Mouse (Mus musculus): ENCODE results near the gene Cnnm4. TPM values are rescaled to one million over a fixed set of nuclear protein-coding genes. Genes with fewer than 3 reads are reported as not detected.
"Not testable (repeated sequence)": the region's sequence is repeated elsewhere in the genome, so short reads cannot be mapped to it uniquely, and the experiment has no call there.

Cnnm4 gene
- polyA plus RNA-seq, 1 experiment, result 0.27 TPM

DNA sequence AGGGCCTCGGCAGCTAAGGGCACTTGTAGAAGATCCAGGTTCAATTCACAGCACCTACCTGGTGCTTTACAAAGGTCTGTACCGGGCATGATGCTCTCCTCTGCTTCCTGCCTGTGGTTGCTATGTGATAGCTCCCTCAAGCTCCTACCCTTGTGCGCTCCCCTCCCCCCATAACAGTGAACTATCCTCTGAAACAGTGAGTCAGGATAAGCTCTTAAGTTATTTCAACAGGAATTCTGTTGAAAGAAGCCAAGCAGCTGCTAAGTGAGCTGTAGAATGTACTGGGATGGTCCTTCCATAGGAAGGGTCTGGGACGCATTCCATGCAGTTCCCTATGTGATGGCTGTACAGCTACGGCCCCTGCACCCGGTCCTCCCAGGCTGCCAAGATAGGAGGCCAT lies 62.1 kb downstream of the Cnnm4 start:
- Histone ChIP-seq H3K36me3 (ENCODE audit: control insufficient read depth) (peaks cover 18% of the 10 kb centered on the region), H3K4me1 (ENCODE audit: control insufficient read depth) (peaks cover 2% of the 10 kb centered on the region; the same call in 1 of the 2 replicates), H3K27me3 (ENCODE audit: control insufficient read depth) (no peaks in the 10 kb centered on the region), H3K4me3 (replicated peaks) (no peak overlapping the region), H3K9me3 (ENCODE audit: control insufficient read depth, low read length) (no peaks in the 10 kb centered on the region)
- TF ChIP-seq TAL1 (IDR thresholded peaks at IDR 0.05; ENCODE audit: low read length) (no peak), GATA1 (IDR thresholded peaks at IDR 0.05; ENCODE audit: low read length) (no peak)

DNA sequence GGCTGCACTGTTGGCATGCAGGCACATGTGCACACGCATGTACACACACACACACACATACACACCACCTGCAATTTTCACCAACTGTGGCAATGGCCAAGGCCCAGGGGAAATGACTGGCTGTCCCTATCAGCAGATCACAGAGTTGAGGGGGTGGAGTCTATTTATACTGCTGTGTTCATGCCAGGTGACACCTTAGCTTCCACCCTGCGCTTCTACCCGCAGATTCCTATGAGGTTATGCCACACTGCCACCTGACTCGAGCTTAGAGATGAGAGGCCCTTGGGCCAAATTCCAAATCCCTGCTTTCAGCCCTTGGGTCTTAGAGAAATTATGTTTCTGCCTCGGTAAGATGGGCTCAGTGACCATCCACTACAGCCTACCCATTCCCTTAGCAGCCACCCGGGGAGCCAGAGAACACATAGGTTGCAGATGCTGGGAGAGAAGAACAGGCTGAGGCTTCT lies 63.2 kb downstream of the Cnnm4 start:
- Histone ChIP-seq H3K27me3 (ENCODE audit: control insufficient read depth) (no peaks in the 10 kb centered on the region), H3K4me1 (ENCODE audit: control insufficient read depth) (peaks cover 2% of the 10 kb centered on the region; the same call in 1 of the 2 replicates), H3K9me3 (ENCODE audit: control insufficient read depth, low read length) (no peaks in the 10 kb centered on the region), H3K4me3 (replicated peaks) (no peak overlapping the region), H3K36me3 (ENCODE audit: control insufficient read depth) (peaks cover 24% of the 10 kb centered on the region)
- no peak for TF ChIP-seq GATA1 (IDR thresholded peaks at IDR 0.05; ENCODE audit: low read length)
- no peak for TF ChIP-seq TAL1 (IDR thresholded peaks at IDR 0.05; ENCODE audit: low read length)

DNA sequence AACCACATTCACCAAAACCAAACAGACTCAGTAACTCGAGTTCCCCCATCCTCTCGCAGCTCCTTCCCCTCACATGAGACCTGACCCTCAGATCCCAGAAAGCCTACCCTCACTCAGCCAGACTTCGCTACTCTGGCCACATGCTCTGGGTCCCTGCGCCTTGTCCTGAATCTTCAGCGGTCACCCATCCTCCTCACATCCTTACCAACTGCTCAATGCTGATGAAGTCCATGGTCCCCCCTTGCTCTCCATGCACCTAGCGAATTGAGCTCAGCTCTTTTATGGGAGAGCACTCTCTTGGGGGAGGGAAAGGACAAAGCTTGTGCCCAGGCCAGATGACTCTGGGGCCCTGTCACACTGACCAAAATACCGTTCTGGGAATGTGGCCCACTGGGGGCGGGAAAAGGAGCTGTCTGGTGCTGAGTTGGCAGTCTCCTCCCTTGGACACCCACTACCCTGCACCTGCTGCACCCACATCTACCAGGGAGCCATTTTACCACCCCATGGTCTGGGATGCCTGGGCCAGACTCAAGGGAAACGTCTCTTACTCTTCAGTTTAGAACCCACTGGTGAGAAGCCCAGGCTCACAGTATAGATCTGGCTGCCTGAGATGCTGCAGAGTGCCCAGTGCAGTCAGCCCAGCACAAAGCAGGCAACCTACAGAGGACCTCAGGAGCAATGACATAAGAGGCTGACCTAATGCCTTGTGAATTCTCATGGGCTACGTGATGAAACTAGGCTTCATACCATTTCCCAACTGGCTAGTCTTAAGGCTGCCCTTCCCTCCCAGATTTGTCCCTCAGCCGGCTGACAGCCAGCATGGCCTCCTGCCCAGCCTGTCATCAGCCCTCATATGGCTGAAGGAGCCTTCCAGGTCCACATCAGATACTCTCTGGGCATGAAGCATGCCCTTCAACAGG lies 64.3 kb downstream of the Cnnm4 start:
- peaks cover 2% of the 10 kb centered on the region; the same call in 1 of the 2 replicates for H3K4me1 ChIP-seq (ENCODE audit: control insufficient read depth)
- H3K27me3 ChIP-seq (ENCODE audit: control insufficient read depth), result no peaks in the 10 kb centered on the region
- H3K9me3 ChIP-seq (ENCODE audit: control insufficient read depth, low read length), result no peaks in the 10 kb centered on the region
- peaks cover 27% of the 10 kb centered on the region for H3K36me3 ChIP-seq (ENCODE audit: control insufficient read depth)
- no peak for TF ChIP-seq GATA1 (IDR thresholded peaks at IDR 0.05; ENCODE audit: low read length)
- TF ChIP-seq TAL1 (IDR thresholded peaks at IDR 0.05; ENCODE audit: low read length), result no peak
- H3K4me3 ChIP-seq (replicated peaks), result no peak overlapping the region

DNA sequence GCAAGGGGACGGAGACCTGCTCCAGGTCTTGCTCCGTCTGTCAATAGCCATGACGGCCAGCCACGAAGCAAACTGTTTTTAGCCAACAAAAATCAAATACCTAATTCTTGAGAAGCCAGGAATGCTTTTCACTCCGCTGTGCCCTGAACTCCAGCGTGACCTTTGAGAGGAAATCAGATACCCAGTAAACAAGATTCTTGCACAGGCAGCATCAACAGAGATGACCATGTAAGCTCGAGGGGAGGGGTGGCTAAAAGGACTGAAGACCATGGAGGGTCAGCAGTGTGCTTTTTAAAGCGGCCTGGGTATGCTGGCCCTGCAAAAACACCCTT lies 64.9 kb downstream of the Cnnm4 start:
- Histone ChIP-seq H3K36me3 (ENCODE audit: control insufficient read depth) (peaks cover 25% of the 10 kb centered on the region), H3K27me3 (ENCODE audit: control insufficient read depth) (no peaks in the 10 kb centered on the region)

DNA sequence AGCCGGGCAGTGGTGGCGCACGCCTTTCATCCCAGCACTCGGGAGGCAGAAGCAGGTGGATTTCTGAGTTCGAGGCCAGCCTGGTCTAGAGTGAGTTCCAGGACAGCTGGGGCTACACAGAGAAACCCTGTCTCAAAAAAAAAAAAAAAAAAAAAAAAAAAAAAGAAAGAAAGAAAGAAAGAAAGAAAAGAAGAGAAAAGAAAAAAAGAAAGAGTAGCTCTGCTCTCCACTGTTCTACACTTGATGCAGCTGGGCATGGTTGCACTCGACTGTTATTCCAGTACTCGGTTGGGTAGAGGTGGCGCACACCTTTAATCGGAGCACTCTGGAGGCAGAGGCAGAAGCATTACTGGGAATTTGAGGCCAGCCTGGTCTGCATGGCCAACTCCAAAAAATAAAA lies 65.4 kb downstream of the Cnnm4 start, which contains the start of gene Ankrd23:
Gene Ankrd23, minus strand, starts transcription at position 101 of the 400 bp plus-strand sequence.
- H3K27me3 ChIP-seq (ENCODE audit: control insufficient read depth); H3K9me3 ChIP-seq (ENCODE audit: control insufficient read depth, low read length); H3K4me1 ChIP-seq (ENCODE audit: control insufficient read depth); H3K4me3 ChIP-seq (replicated peaks): not testable (repeated sequence)
- H3K36me3 ChIP-seq (ENCODE audit: control insufficient read depth), result peaks cover 25% of the 10 kb centered on the region

More for the DNA sequence above, 64.9 kb downstream of the Cnnm4 start:
- H3K4me1 ChIP-seq (ENCODE audit: control insufficient read depth), result peaks cover 2% of the 10 kb centered on the region; the same call in 1 of the 2 replicates
- H3K9me3 ChIP-seq (ENCODE audit: control insufficient read depth, low read length), result no peaks in the 10 kb centered on the region
- H3K4me3 ChIP-seq (replicated peaks), result no peak overlapping the region
- TF ChIP-seq GATA1 (IDR thresholded peaks at IDR 0.05; ENCODE audit: low read length) (no peak), TAL1 (IDR thresholded peaks at IDR 0.05; ENCODE audit: low read length) (no peak)

GRCm38 (mm10) chr1:36538727-36539126 lies 67.3 kb downstream of the Cnnm4 start:
- TF ChIP-seq TAL1 (IDR thresholded peaks at IDR 0.05; ENCODE audit: low read length), result no peak
- TF ChIP-seq GATA1 (IDR thresholded peaks at IDR 0.05; ENCODE audit: low read length), result no peak
- no peak overlapping the region for H3K4me3 ChIP-seq (replicated peaks)
- H3K27me3 ChIP-seq (ENCODE audit: control insufficient read depth), result no peaks in the 10 kb centered on the region
- H3K9me3 ChIP-seq (ENCODE audit: control insufficient read depth, low read length), result no peaks in the 10 kb centered on the region
- peaks cover 2% of the 10 kb centered on the region; the same call in 1 of the 2 replicates for H3K4me1 ChIP-seq (ENCODE audit: control insufficient read depth)
- peaks cover 27% of the 10 kb centered on the region for H3K36me3 ChIP-seq (ENCODE audit: control insufficient read depth)

- TF ChIP-seq GATA1 (IDR thresholded peaks at IDR 0.05; ENCODE audit: low read length) (no peak), TAL1 (IDR thresholded peaks at IDR 0.05; ENCODE audit: low read length) (no peak)
- peaks cover 27% of the 10 kb centered on the region for H3K36me3 ChIP-seq (ENCODE audit: control insufficient read depth)
- H3K4me1 ChIP-seq (ENCODE audit: control insufficient read depth), result peaks cover 2% of the 10 kb centered on the region; the same call in 1 of the 2 replicates
- H3K27me3 ChIP-seq (ENCODE audit: control insufficient read depth), result no peaks in the 10 kb centered on the region
- no peak within 1 kb of the TSS for H3K4me3 ChIP-seq (replicated peaks)
- no peaks in the 10 kb centered on the region for H3K9me3 ChIP-seq (ENCODE audit: control insufficient read depth, low read length)
Observed at GRCm38 (mm10) chr1:36539186-36539585, 67.8 kb downstream of the Cnnm4 start, which contains the start of gene Gm42417. Gene Gm42417 (minus strand): TSS chr1:36539429.

DNA sequence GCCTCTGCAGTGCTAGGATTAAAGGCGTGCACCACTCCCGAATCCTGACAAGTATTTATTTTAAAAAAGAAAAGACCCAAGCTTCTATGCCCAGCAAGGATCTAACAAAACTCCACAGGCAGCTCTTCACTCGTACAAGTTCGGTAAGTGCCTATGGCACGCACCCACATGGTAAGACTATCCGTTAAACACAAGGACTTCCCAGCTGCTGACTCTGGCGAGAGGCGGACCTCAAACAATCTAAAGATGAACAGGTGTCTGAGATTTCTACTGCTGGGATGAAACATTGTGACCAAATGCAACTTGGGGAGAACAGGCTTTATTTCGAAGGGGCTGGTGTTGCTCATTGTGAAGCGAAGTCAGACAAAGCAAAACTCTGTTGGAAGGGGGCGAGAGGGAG lies 68.7 kb downstream of the Cnnm4 start:
- no peaks in the 10 kb centered on the region for H3K9me3 ChIP-seq (ENCODE audit: control insufficient read depth, low read length)
- peaks cover 27% of the 10 kb centered on the region for H3K36me3 ChIP-seq (ENCODE audit: control insufficient read depth)
- H3K4me3 ChIP-seq (replicated peaks), result no peak overlapping the region
- no peaks in the 10 kb centered on the region for H3K27me3 ChIP-seq (ENCODE audit: control insufficient read depth)
- H3K4me1 ChIP-seq (ENCODE audit: control insufficient read depth), result no peaks in the 10 kb centered on the region
- TF ChIP-seq GATA1 (IDR thresholded peaks at IDR 0.05; ENCODE audit: low read length), result no peak
- TF ChIP-seq TAL1 (IDR thresholded peaks at IDR 0.05; ENCODE audit: low read length), result no peak

GRCm38 (mm10) chr1:36540807-36541206 lies 69.4 kb downstream of the Cnnm4 start:
- no peak for TF ChIP-seq GATA1 (IDR thresholded peaks at IDR 0.05; ENCODE audit: low read length)
- no peak for TF ChIP-seq TAL1 (IDR thresholded peaks at IDR 0.05; ENCODE audit: low read length)
- Histone ChIP-seq H3K9me3 (ENCODE audit: control insufficient read depth, low read length) (no peaks in the 10 kb centered on the region), H3K36me3 (ENCODE audit: control insufficient read depth) (peaks cover 27% of the 10 kb centered on the region), H3K4me1 (ENCODE audit: control insufficient read depth) (peaks cover 5% of the 10 kb centered on the region), H3K4me3 (replicated peaks) (no peak overlapping the region), H3K27me3 (ENCODE audit: control insufficient read depth) (no peaks in the 10 kb centered on the region)
